Mouse (Mus musculus) gastrocnemius, postnatal 10 days (tissue): Measurements from ENCODE around the gene AC131692.1. TPM values are rescaled to one million over a fixed set of nuclear protein-coding genes. Genes with fewer than 3 reads are reported as not detected.

Source experiments
- DNase-seq: peaks from one replicate; pipeline ENCODE4 v3.0.0; 2021; ENCODE audit warnings: mixed read lengths
- long read RNA-seq, 2 experiments: library from polyadenylated mRNA; stranded (forward); transcript quantifications; one replicate each; pipeline ENCODE4 v2.0.0; 2021
- total RNA-seq, 2 experiments: library from RNA; stranded (reverse); gene quantifications; 2 replicates each; pipeline ENCODE4 v1.2.3; 2021

The AC131692.1 gene
- total RNA-seq = under 1 TPM in 1 of 2 experiments, not detected in 1; 0.59 TPM
- long read RNA-seq, experiment 1 = 0 reads
- long read RNA-seq, experiment 2 = 0 reads

- DNase-seq = no peak
Measured at GRCm38 (mm10) chr19:6094119-6094518, at the start of gene AC131692.1. TSS of gene AC131692.1 (plus strand) at chr19:6094419.

DNA sequence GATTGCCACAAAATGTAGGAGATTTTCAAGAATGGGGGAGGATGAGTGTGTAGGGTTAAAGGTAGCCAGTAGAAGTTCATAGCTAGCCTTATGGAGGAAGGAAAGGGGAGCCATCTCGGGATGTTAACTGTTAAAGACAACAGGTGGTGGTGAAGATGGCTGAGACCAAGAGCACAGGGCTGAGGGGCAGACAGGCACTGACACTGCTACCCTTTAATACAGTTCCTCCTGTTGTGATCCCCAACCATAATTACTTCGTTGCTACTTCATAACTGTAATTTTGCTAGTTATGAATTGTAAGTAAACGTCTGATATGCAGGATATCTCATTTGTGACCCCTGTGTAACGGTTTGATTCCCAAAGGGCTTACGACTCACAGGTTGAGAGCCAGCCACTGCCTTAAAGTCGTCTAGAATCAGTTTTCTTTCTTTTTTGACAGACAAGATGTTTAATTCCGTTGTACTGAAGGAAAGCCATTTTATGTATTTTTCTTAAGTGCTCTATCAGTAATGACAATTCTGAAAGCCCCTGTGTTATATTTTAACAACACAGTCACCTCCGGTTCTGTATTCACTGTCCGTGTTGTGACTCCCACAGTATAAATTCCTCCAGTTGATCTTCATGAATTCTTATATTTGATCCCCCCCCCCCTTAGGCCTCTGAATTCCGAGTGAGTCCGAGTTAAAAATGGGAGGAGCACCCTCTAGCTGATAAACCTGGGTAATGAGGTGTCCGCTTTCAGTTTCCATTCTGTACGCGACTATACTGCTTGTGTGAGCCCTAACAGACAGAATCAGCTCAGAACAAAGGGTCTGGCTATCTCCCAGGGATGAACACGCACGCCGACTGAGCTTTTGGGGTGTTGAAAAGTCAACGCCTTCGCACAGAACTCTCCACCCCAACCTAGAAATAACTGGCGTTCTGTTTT is 48.6 kb upstream of the AC131692.1 start:
- no peak for DNase-seq

GRCm38 (mm10) chr19:6046294-6047153 is 47.7 kb upstream of the AC131692.1 start, which contains the start of gene Syvn1:
TSS of gene Syvn1 (plus strand) at chr19:6046576.
- DNase-seq = peak; percentile 87

GRCm38 (mm10) chr19:6047154-6047898 is 46.9 kb upstream of the AC131692.1 start:
- DNase-seq = no peak

DNA sequence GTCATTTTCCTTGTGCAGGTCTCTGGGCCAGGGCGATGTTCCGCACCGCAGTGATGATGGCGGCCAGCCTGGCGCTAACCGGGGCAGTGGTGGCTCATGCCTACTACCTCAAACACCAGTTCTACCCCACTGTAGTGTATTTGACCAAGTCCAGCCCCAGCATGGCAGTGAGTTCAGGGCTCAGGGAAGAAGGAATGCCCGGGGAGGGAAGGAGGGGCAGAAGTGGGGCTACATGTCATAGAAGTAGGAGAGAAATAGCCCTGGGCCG is 46.4 kb upstream of the AC131692.1 start:
- DNase-seq = no peak

GRCm38 (mm10) chr19:6048681-6049410 is 45.4 kb upstream of the AC131692.1 start:
- no peak for DNase-seq

DNA sequence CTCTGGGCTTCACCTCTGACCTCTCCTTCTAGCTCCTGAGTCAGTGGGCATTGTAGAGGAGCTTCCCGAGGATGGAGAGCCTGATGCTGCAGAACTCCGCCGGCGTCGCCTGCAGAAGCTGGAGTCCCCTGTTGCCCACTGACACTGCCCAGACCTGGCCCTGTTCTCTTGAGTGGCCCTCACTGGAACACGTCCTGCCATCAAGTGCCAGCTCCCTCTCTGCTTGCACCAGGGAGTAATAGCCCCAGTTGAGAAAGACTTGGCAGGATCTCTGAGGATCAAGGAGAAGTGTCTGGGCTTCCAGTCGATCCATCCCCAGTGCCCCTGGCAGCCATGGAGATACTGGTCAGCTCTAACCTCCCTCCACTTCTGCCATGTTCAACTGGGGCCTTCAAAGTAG is 41.7 kb upstream of the AC131692.1 start:
- DNase-seq = no peak

DNA sequence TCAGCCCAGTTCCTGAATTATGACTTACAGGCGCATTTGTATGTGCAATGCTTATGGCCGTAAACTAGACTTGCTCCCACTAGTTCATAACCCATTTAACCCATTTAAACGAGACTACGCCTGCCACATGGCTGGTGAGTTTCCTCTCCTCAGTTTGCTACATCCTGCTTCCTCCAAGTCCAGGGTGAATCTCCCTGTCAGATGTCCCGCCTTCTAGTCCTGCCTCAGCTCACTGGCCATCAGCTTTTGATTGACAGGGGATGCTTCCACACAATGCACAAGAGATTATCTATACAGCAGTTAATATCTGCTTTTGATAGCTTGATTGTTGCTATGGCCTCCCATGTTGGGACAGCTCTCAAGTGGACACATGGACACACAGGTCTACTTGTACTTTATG is 39.9 kb upstream of the AC131692.1 start:
- DNase-seq = no peak

DNA sequence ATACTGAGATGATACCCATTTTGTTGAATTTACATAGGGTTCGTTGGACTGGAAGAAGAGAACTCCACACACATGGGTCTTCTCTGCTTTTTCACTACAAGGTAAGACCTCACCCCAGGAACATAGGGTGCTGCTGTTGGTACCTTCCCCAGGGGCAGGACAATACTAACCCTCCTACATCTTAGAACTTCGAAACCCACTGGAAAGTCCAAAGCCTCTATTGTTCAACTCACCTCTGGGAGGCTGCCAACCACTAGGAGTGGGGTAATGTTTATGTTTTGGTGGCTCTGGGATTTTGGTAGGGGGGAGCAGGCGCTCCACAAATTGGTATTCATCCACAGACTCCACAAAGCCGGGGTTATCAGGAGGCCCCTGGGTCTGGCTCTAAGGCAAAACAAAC is 37.5 kb upstream of the AC131692.1 start:
- no peak for DNase-seq

- DNase-seq = peak; percentile 99
Measured at GRCm38 (mm10) chr19:6057313-6058096, 36.7 kb upstream of the AC131692.1 start, which contains the start of the genes Mrpl49 and Fau. TSS of gene Mrpl49 (minus strand) at chr19:6057785. TSS of gene Fau (plus strand) at chr19:6057844.

- DNase-seq = no peak
Measured at GRCm38 (mm10) chr19:6058513-6058912, 35.7 kb upstream of the AC131692.1 start.

DNA sequence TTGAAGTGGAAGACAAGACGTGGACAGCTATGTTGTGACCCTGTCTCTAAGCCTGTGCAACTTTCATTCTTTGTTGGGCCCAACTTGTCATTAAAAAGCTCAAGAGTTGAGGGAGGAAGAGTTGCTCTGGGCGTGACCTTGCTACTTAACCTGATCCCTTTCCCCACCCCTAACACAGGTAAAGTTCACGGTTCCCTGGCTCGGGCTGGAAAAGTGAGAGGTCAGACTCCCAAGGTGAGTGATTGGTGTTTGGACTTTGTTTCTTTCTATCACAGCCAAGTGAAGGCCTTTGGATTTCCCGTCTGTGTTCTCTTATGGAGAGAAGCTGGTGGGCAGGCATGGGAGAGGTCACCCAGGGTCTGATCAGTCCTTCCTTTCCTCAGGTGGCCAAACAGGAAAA is 35.3 kb upstream of the AC131692.1 start:
- no peak for DNase-seq

DNA sequence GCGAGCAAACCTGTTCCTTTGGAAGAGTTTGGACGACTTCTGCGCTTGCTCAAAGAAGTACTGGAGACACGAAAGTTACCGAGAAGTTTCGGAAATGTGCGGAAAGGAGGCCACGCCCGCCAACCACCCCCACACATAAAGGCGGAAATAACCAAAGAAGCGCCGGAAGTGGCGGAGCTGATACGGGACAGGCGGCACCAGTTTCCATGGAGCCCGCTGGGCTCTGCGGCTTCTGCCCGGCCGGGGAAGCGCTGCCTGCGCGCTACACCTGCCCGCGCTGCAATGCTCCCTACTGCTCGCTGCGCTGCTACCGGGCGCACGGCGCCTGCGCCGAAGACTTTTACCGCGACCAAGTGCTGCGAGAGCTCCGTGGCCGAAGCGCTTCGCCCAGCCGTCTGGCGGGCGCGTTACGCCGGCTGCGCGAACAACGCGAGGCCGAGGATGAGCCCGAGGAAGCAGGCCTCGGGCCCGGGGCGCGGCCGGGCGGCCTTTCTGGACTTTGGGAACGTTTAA is 33.1 kb upstream of the AC131692.1 start, which contains the start of gene Znhit2:
Gene Znhit2, plus strand, starts transcription at position 172 of the 513 bp plus-strand sequence.
- DNase-seq = peak; percentile 88

- DNase-seq = peak; percentile 29
Measured at GRCm38 (mm10) chr19:6061641-6062302, 32.4 kb upstream of the AC131692.1 start.

- no peak for DNase-seq
Measured at GRCm38 (mm10) chr19:6062418-6062817, 31.8 kb upstream of the AC131692.1 start.

GRCm38 (mm10) chr19:6063081-6063480 is 31.1 kb upstream of the AC131692.1 start:
- no peak for DNase-seq

- no peak for DNase-seq
Measured at GRCm38 (mm10) chr19:6066571-6066970, 27.6 kb upstream of the AC131692.1 start.

- DNase-seq = peak; percentile 84
Measured at GRCm38 (mm10) chr19:6067011-6067723, 27.1 kb upstream of the AC131692.1 start.
